Mouse (Mus musculus) megakaryocyte, embryonic 14.5 days (primary cell): ENCODE results near the gene Tlk2.

Source experiments
- FLI1 ChIP-seq: IDR thresholded peaks from 2 replicates; pipeline ENCODE4 v1.6.1; 2012; ENCODE audit warnings: low read length, inconsistent platforms, mixed read lengths
- GATA1 ChIP-seq: IDR thresholded peaks from 3 replicates; pipeline ENCODE4 v1.6.1; 2012; ENCODE audit warnings: mixed read lengths, low read length, inconsistent platforms, borderline replicate concordance

GRCm38 (mm10) chr11:105280456-105280855, 101.8 kb downstream of the Tlk2 start:
- no peak for TF ChIP-seq GATA1
- no peak for TF ChIP-seq FLI1
